Mouse (Mus musculus): ENCODE results near the gene Pbx1.

DNA sequence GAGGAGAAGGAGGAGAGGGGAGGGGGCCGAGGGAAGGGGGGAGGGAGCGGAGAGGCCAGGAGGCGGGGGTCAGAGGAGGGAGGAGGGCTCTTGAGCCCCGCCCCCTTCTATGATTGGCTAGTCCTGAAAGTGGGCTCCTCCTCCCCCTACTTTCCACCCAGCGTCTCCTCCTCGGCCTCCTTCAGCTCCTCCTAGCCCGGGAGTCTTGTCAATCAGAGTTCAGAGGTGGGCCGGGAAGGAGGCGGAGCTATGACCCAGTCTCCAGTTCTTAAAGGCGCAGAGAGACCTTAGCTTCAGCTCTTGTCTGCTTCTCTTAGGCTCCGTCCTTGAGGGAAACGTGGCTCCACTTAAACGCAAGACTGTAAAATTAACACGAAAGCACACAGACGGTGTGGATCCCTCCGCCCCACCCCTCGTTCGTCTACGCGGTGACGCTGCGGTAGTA, 233 bp upstream of the Pbx1 start:
- TF ChIP-seq CTCF (IDR thresholded peaks at IDR 0.05; ENCODE audit: low read depth) (no peak), EP300 (IDR thresholded peaks at IDR 0.05; ENCODE audit: low read depth) (no peak)
